Mouse (Mus musculus): ENCODE data around the gene Ano6. TPM values are rescaled to one million over a fixed set of nuclear protein-coding genes. Genes with fewer than 3 reads are reported as not detected.

Ano6 gene
- total and polyA plus RNA-seq, 3 experiments = 14.1 to 19.6 (median 17.3) TPM

GRCm38 (mm10) chr15:95897653-95898052, 107.0 kb downstream of the Ano6 start:
- peaks cover 2% of the 10 kb centered on the region; the same call in 1 of the 2 replicates for H3K36me3 ChIP-seq (ENCODE audit: control insufficient read depth, insufficient read depth, low read length)
- H3K9ac ChIP-seq (ENCODE audit: low read depth, low read length) = no peak overlapping the region
- peaks cover 4% of the 10 kb centered on the region for H3K4me1 ChIP-seq (ENCODE audit: control insufficient read depth, insufficient read depth, low read length)
- intact Hi-C loops (cut with DNase I) = no loop called here
- WGBS = 93% methylated on average over 12 of the region's 12 CpGs
- H3K27ac ChIP-seq = no peak overlapping the region
- DNase-seq = no peak
- no peaks in the 10 kb centered on the region for H3K79me2 ChIP-seq (replicated peaks; ENCODE audit: control insufficient read depth, insufficient read depth, low read length)
- no peak overlapping the region for H3K4me3 ChIP-seq
- TF ChIP-seq EP300 (IDR thresholded peaks at IDR 0.05; ENCODE audit: insufficient read depth, low read depth, low read length) (no peak), POLR2A (IDR thresholded peaks at IDR 0.05; ENCODE audit: insufficient read depth, low read depth, low read length) (no peak), CTCF (IDR thresholded peaks at IDR 0.05) (no peak)
- H3K27me3 ChIP-seq (ENCODE audit: control insufficient read depth, insufficient read depth, low read length) = no peaks in the 10 kb centered on the region

- Histone ChIP-seq H3K9ac (ENCODE audit: low read depth, low read length) (no peak overlapping the region), H3K79me2 (replicated peaks; ENCODE audit: control insufficient read depth, insufficient read depth, low read length) (no peaks in the 10 kb centered on the region), H3K27me3 (ENCODE audit: control insufficient read depth, insufficient read depth, low read length) (no peaks in the 10 kb centered on the region), H3K27ac (no peak overlapping the region), H3K36me3 (ENCODE audit: control insufficient read depth, insufficient read depth, low read length) (peaks cover 2% of the 10 kb centered on the region; the same call in 1 of the 2 replicates), H3K4me1 (ENCODE audit: control insufficient read depth, insufficient read depth, low read length) (peaks cover 4% of the 10 kb centered on the region), H3K4me3 (no peak overlapping the region)
- 98% methylated on average over 6 of the region's 6 CpGs for WGBS
- intact Hi-C loops (cut with DNase I) = no loop called here
- no peak for DNase-seq
- TF ChIP-seq POLR2A (IDR thresholded peaks at IDR 0.05; ENCODE audit: insufficient read depth, low read depth, low read length) = no peak
- no peak for TF ChIP-seq EP300 (IDR thresholded peaks at IDR 0.05; ENCODE audit: insufficient read depth, low read depth, low read length)
Measured at GRCm38 (mm10) chr15:95898438-95898837, 107.8 kb downstream of the Ano6 start.

GRCm38 (mm10) chr15:95902396-95902795, 111.8 kb downstream of the Ano6 start:
- 72% methylated on average over 5 of the region's 5 CpGs for WGBS
- intact Hi-C loops (cut with DNase I) = no loop called here

DNA sequence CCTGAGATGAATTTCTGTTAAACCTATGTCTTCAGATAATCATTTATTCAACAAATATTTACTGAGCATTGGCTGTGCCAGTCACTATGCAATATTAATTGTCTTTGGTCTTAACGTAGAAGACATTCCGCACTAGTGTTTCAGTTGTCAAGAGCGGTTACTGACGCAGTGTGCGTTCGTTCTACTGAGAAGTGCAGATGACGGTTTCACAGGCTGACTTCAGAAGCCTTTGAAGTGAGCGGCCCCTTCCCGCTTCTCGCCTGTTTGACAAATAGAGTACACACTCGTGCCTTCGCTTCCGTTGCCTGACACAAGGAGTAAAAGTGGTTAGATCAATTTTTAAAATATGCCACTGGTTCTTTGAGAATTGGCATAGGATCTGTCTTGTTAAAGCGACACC, 113.6 kb downstream of the Ano6 start:
- WGBS = 95% methylated on average over 14 of the region's 14 CpGs
- intact Hi-C loops (cut with DNase I) = no loop called here
- H3K4me1 ChIP-seq (ENCODE audit: control insufficient read depth, insufficient read depth, low read length) = peaks cover 21% of the 10 kb centered on the region
- no peaks in the 10 kb centered on the region for H3K27me3 ChIP-seq (ENCODE audit: control insufficient read depth, insufficient read depth, low read length)
- no peak overlapping the region for H3K4me3 ChIP-seq
- no peak for DNase-seq
- H3K36me3 ChIP-seq (ENCODE audit: control insufficient read depth, insufficient read depth, low read length) = peaks cover 7% of the 10 kb centered on the region
- no peak overlapping the region for H3K27ac ChIP-seq
- H3K9ac ChIP-seq (ENCODE audit: low read depth, low read length) = no peak overlapping the region
- no peak for TF ChIP-seq CTCF (IDR thresholded peaks at IDR 0.05)
- no peak for TF ChIP-seq POLR2A (IDR thresholded peaks at IDR 0.05; ENCODE audit: insufficient read depth, low read depth, low read length)
- no peak for TF ChIP-seq EP300 (IDR thresholded peaks at IDR 0.05; ENCODE audit: insufficient read depth, low read depth, low read length)
- no peaks in the 10 kb centered on the region; the same call in 1 of the 2 replicates for H3K79me2 ChIP-seq (replicated peaks; ENCODE audit: control insufficient read depth, insufficient read depth, low read length)

More at GRCm38 (mm10) chr15:95902396-95902795, 111.8 kb downstream of the Ano6 start:
- Histone ChIP-seq H3K4me3 (no peak overlapping the region), H3K79me2 (replicated peaks; ENCODE audit: control insufficient read depth, insufficient read depth, low read length) (no peaks in the 10 kb centered on the region), H3K27me3 (ENCODE audit: control insufficient read depth, insufficient read depth, low read length) (no peaks in the 10 kb centered on the region), H3K36me3 (ENCODE audit: control insufficient read depth, insufficient read depth, low read length) (peaks cover 6% of the 10 kb centered on the region), H3K27ac (no peak overlapping the region), H3K4me1 (ENCODE audit: control insufficient read depth, insufficient read depth, low read length) (peaks cover 18% of the 10 kb centered on the region), H3K9ac (ENCODE audit: low read depth, low read length) (no peak overlapping the region)
- TF ChIP-seq EP300 (IDR thresholded peaks at IDR 0.05; ENCODE audit: insufficient read depth, low read depth, low read length) (no peak), POLR2A (IDR thresholded peaks at IDR 0.05; ENCODE audit: insufficient read depth, low read depth, low read length) (no peak), CTCF (IDR thresholded peaks at IDR 0.05) (no peak)
- no peak for DNase-seq

GRCm38 (mm10) chr15:95906017-95906749, 115.5 kb downstream of the Ano6 start:
- Histone ChIP-seq H3K4me1 (ENCODE audit: control insufficient read depth, insufficient read depth, low read length) (peaks cover 21% of the 10 kb centered on the region), H3K9ac (ENCODE audit: low read depth, low read length) (no peak overlapping the region), H3K4me3 (no peak overlapping the region), H3K27me3 (ENCODE audit: control insufficient read depth, insufficient read depth, low read length) (no peaks in the 10 kb centered on the region), H3K36me3 (ENCODE audit: control insufficient read depth, insufficient read depth, low read length) (peaks cover 7% of the 10 kb centered on the region), H3K27ac (peak overlapping the region; percentile 43; the same call in 1 of the 2 replicates), H3K79me2 (replicated peaks; ENCODE audit: control insufficient read depth, insufficient read depth, low read length) (no peaks in the 10 kb centered on the region; the same call in 1 of the 2 replicates)
- WGBS = 43% methylated on average over 7 of the region's 7 CpGs
- intact Hi-C loops (cut with DNase I) = loop anchor here (1.0 kb wide), 3 partner anchors 26 to 115 kb away; no protein-coding TSS in a partner anchor
- peak; percentile 67 to 85 for DNase-seq
- TF ChIP-seq POLR2A (IDR thresholded peaks at IDR 0.05; ENCODE audit: insufficient read depth, low read depth, low read length) (0 out of 2 replicates have a peak, but pooled peaks have one; percentile 17), EP300 (IDR thresholded peaks at IDR 0.05; ENCODE audit: insufficient read depth, low read depth, low read length) (peak; percentile 98), CTCF (IDR thresholded peaks at IDR 0.05) (no peak)

- Histone ChIP-seq H3K4me1 (ENCODE audit: control insufficient read depth, insufficient read depth, low read length) (peaks cover 21% of the 10 kb centered on the region), H3K27ac (peak overlapping the region; percentile 15), H3K4me3 (no peak overlapping the region), H3K36me3 (ENCODE audit: control insufficient read depth, insufficient read depth, low read length) (peaks cover 5% of the 10 kb centered on the region; the same call in 1 of the 2 replicates), H3K79me2 (replicated peaks; ENCODE audit: control insufficient read depth, insufficient read depth, low read length) (no peaks in the 10 kb centered on the region; the same call in 1 of the 2 replicates), H3K27me3 (ENCODE audit: control insufficient read depth, insufficient read depth, low read length) (no peaks in the 10 kb centered on the region), H3K9ac (ENCODE audit: low read depth, low read length) (no peak overlapping the region)
- TF ChIP-seq CTCF (IDR thresholded peaks at IDR 0.05) (no peak), EP300 (IDR thresholded peaks at IDR 0.05; ENCODE audit: insufficient read depth, low read depth, low read length) (no peak), POLR2A (IDR thresholded peaks at IDR 0.05; ENCODE audit: insufficient read depth, low read depth, low read length) (no peak)
- DNase-seq = no peak
- intact Hi-C loops (cut with DNase I) = loop anchor here (1.0 kb wide), 3 partner anchors 27 to 116 kb away; no protein-coding TSS in a partner anchor
- WGBS = 56% methylated on average over 1 of the region's 1 CpGs
Measured at GRCm38 (mm10) chr15:95906891-95907290, 116.2 kb downstream of the Ano6 start.
